Mouse (Mus musculus): ENCODE measurements around the gene Gnat2.

DNA sequence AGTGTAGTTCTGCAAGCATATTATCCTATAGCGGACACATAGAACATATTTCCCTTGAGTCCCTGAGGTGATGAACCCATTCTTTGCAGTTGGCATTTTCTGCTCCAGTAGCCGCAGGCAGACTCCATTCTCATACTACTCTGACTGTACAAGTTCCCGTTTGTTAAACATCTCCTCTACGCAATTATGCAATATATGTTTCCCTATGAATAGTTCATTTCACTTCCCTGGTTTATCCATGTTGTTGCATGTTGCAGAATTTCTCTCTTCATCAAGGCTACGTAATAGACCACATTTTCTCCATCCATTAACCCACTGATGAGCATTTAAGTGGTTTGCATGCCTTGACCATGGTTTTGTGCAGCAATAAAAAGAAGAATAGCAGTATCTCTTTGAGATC lies 42.1 kb upstream of the Gnat2 start:
- TF ChIP-seq EP300 (IDR thresholded peaks at IDR 0.05; ENCODE audit: insufficient read depth, low read depth, low read length) = no peak
- TF ChIP-seq CTCF (IDR thresholded peaks at IDR 0.05) = no peak
- TF ChIP-seq POLR2A (IDR thresholded peaks at IDR 0.05; ENCODE audit: insufficient read depth, low read depth, low read length) = no peak

All from heart, adult 2 months (tissue).